Comparison of ENCODE assay signal across 8 mouse cellular contexts in the genomic region with DNA sequence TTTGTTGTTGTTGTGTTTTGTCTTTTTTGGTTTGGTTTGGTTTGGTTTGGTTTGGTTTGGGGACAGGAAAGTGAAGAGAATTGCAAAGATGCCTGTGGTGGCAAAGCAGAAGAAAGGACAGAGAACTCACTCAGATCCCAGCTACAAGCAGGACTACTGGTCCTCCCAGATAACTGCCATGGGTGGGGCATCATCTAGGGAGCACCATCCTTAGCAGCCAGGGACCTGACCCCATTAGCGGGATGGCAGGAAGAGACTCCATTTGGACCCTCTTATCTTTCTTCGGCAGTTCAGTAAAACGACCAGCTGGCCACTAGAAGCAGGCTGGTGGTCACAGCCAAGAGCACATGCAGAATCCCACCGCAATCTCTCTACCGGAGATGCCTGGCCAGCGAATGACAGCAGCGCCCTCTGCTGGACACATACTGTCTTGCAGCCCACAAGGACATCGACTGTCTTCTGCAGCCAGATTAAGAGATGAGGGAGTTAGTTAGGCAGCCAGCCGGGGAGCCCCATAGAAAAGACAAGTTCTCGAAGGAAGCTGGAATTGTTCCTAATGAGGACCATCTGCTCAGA.
DNase-seq lines count a peak whose midpoint lies in the region; ATAC-seq and TF ChIP-seq lines count a peak whose summit lies in the region.

No protein-coding gene starts in this region.

- 4% methylated on average over 10 of the region's 10 CpGs for WGBS in limb, embryonic 11.5 days
- 4% methylated on average over 10 of the region's 10 CpGs for WGBS in midbrain, postnatal 0 days
- WGBS in stomach, postnatal 0 days, result 12% methylated on average over 10 of the region's 10 CpGs

- H3K27me3 ChIP-seq in limb, embryonic 11.5 days (ENCODE audit: control insufficient read depth, insufficient read depth, low read length), result no peaks in the 10 kb centered on the region
- H3K27me3 ChIP-seq in midbrain, postnatal 0 days (ENCODE audit: insufficient read depth, low read length), result no peaks in the 10 kb centered on the region
- H3K27me3 ChIP-seq in stomach, postnatal 0 days (ENCODE audit: control insufficient read depth, insufficient read depth, low read length), result no peaks in the 10 kb centered on the region

- H3K4me3 ChIP-seq in limb, embryonic 11.5 days (ENCODE audit: low read depth, low read length), result no peak overlapping the region
- no peak overlapping the region for H3K4me3 ChIP-seq in midbrain, postnatal 0 days (ENCODE audit: low read depth, low read length)
- H3K4me3 ChIP-seq in stomach, postnatal 0 days (ENCODE audit: low read depth, low read length), result no peak overlapping the region

- no peak for TF ChIP-seq EP300 in stomach, postnatal 0 days (optimal IDR thresholded peaks at IDR 0.05)

- DNase-seq in CD4-positive, CD25-positive, alpha-beta regulatory T cell, adult 2 months (ENCODE audit: low read depth, low spot score), result peak; percentile 68
- DNase-seq in embryo, embryonic 10.5 days (ENCODE audit: low spot score), result peak; percentile 88
- DNase-seq in gastrocnemius, postnatal 4 days (ENCODE audit: low spot score in 2 of 2), result peak; percentile 58 to 72
- DNase-seq in kidney, adult 8-10 months, result peak; percentile 10 to 59
- DNase-seq in limb, embryonic 11.5 days (ENCODE audit: low spot score), result peak; percentile 88
- peak; percentile 92 for DNase-seq in midbrain, postnatal 0 days (ENCODE audit: low spot score)
- peak; percentile 62 for DNase-seq in stomach, postnatal 0 days (ENCODE audit: low spot score)

- H3K36me3 ChIP-seq in limb, embryonic 11.5 days (ENCODE audit: control insufficient read depth, insufficient read depth, low read length), result no peaks in the 10 kb centered on the region
- no peaks in the 10 kb centered on the region for H3K36me3 ChIP-seq in midbrain, postnatal 0 days (ENCODE audit: insufficient read depth, low read length)
- H3K36me3 ChIP-seq in stomach, postnatal 0 days (ENCODE audit: control insufficient read depth, insufficient read depth, low read length), result no peaks in the 10 kb centered on the region

- no peaks in the 10 kb centered on the region for H3K4me1 ChIP-seq in limb, embryonic 11.5 days (ENCODE audit: control insufficient read depth, insufficient read depth, low read length)
- no peaks in the 10 kb centered on the region for H3K4me1 ChIP-seq in midbrain, postnatal 0 days (ENCODE audit: insufficient read depth, low read length)
- no peaks in the 10 kb centered on the region for H3K4me1 ChIP-seq in stomach, postnatal 0 days (replicated peaks; ENCODE audit: control insufficient read depth, insufficient read depth)

- no peak overlapping the region for H3K9ac ChIP-seq in limb, embryonic 11.5 days (ENCODE audit: low read length)
- no peak overlapping the region for H3K9ac ChIP-seq in midbrain, postnatal 0 days (replicated peaks; ENCODE audit: low read length, poor library complexity, severe bottlenecking)
- H3K9ac ChIP-seq in stomach, postnatal 0 days (ENCODE audit: low read length), result no peak overlapping the region

- no peak overlapping the region for H3K4me2 ChIP-seq in limb, embryonic 11.5 days (ENCODE audit: low read depth, severe bottlenecking)
- H3K4me2 ChIP-seq in midbrain, postnatal 0 days (ENCODE audit: low read depth, low read length, poor library complexity, severe bottlenecking), result no peak overlapping the region
- no peak overlapping the region for H3K4me2 ChIP-seq in stomach, postnatal 0 days (replicated peaks; ENCODE audit: low read depth)

- peak; percentile 99 for TF ChIP-seq CTCF in midbrain, postnatal 0 days (IDR thresholded peaks at IDR 0.05)
- peak; percentile 92 for TF ChIP-seq CTCF in stomach, postnatal 0 days (IDR thresholded peaks at IDR 0.05; ENCODE audit: low read depth)

- H3K9me3 ChIP-seq in limb, embryonic 11.5 days (ENCODE audit: control insufficient read depth, low read length), result no peaks in the 10 kb centered on the region
- no peaks in the 10 kb centered on the region for H3K9me3 ChIP-seq in midbrain, postnatal 0 days (ENCODE audit: low read length)
- no peaks in the 10 kb centered on the region for H3K9me3 ChIP-seq in stomach, postnatal 0 days (ENCODE audit: control insufficient read depth, low read length)

- no peak for ATAC-seq in CD4-positive, CD25-positive, alpha-beta regulatory T cell, adult 4 months
- peak; percentile 39; the same call in 1 of the 2 replicates for ATAC-seq in limb, embryonic 11.5 days (ENCODE audit: insufficient number of reproducible peaks, low FRiP score, low TSS enrichment, low read depth)
- ATAC-seq in midbrain, postnatal 0 days (ENCODE audit: low FRiP score), result peak; percentile 54; the same call in 1 of the 2 replicates
- no peak for ATAC-seq in stomach, postnatal 0 days (ENCODE audit: low FRiP score, low TSS enrichment)

- H3K27ac ChIP-seq in limb, embryonic 11.5 days (replicated peaks; ENCODE audit: low read depth, low read length), result no peak overlapping the region
- H3K27ac ChIP-seq in midbrain, postnatal 0 days (ENCODE audit: low read depth, low read length), result no peak overlapping the region
- no peak overlapping the region for H3K27ac ChIP-seq in stomach, postnatal 0 days (replicated peaks)

Comparison
In these comparisons a context has a peak if more than half of its experiments do, and no peak if none do; other contexts are left out.
1. DNase-seq: peak in every context shown above with its lines; median percentile 92 in midbrain, postnatal 0 days; 88 in embryo, embryonic 10.5 days; 88 in limb, embryonic 11.5 days; 68 in CD4-positive, CD25-positive, alpha-beta regulatory T cell, adult 2 months; 65 in gastrocnemius, postnatal 4 days; 62 in stomach, postnatal 0 days; 34 in kidney, adult 8-10 months.
2. ATAC-seq: peak in limb, embryonic 11.5 days (single experiment) and midbrain, postnatal 0 days (single experiment); none in CD4-positive, CD25-positive, alpha-beta regulatory T cell, adult 4 months (single experiment) and stomach, postnatal 0 days (single experiment).